Mouse (Mus musculus) 3T3-L1 (cell line): ENCODE results near the gene St6galnac6.
A peak's percentile ranks its signal among the peaks of the same experiment; 100 is the strongest.

Experiments used
- DNase-seq: peaks from one replicate; pipeline ENCODE4 v3.0.0-alpha.2; 2015; ENCODE audit warnings: low read depth, low spot score

St6galnac6 gene

DNA sequence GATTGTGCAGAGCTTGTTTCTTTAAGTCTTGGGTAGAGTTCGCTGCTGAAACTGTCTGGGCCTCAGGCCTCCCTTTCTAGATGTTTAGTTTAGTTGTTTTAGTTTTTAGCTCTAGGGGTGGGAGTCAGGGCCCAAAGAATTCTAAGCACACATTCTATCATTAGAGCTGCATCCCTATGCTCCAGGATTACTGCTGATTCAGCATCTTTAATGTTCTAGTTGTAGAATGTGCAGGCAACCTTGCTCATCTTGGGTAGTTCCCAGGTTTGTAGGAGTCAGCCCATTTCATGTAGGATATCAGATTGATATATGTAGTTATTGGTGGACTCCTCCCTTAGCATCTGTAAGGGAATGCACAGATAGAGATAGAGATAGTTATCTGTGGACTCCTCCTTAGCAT is 17.6 kb downstream of the St6galnac6 start:
- no peak for DNase-seq

DNA sequence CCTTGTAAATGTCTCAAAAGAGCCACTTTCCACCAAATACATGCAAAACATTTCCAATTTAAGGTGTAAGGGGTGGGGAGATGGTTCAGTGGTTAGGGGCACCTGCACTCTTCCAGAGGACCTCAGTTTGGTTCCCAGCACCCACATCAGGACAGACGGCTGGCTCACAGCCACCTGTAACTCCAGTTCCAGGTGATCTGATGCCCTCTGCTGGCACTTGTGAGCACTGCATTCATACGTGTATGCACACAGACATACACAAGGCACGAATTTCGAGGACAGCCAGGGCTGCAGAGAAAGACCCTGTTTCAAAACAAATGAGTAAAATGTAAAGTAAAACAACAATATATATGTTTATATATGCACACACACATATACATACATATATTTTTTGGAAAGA is 18.1 kb downstream of the St6galnac6 start:
- DNase-seq: peak; percentile 51

DNA sequence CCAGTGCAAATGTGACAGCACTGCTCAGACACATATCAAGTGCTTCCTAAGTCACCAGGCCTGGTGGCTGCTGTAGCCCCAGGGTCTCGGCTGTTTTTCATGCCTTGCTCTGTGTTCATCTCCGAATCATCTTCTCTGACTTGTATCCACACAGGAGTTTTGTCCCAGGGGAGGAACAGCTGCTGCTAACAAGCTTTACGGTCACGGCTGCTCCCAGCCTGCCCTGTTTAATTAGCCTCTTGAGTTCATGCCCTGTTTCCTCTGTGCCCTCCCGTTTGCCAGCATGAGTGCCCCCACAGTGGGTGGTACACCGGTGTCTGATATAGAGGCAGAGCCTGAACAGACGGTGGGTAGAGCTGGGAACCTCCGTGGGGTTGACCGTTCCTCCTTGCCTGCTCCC is 18.5 kb downstream of the St6galnac6 start:
- no peak for DNase-seq

DNA sequence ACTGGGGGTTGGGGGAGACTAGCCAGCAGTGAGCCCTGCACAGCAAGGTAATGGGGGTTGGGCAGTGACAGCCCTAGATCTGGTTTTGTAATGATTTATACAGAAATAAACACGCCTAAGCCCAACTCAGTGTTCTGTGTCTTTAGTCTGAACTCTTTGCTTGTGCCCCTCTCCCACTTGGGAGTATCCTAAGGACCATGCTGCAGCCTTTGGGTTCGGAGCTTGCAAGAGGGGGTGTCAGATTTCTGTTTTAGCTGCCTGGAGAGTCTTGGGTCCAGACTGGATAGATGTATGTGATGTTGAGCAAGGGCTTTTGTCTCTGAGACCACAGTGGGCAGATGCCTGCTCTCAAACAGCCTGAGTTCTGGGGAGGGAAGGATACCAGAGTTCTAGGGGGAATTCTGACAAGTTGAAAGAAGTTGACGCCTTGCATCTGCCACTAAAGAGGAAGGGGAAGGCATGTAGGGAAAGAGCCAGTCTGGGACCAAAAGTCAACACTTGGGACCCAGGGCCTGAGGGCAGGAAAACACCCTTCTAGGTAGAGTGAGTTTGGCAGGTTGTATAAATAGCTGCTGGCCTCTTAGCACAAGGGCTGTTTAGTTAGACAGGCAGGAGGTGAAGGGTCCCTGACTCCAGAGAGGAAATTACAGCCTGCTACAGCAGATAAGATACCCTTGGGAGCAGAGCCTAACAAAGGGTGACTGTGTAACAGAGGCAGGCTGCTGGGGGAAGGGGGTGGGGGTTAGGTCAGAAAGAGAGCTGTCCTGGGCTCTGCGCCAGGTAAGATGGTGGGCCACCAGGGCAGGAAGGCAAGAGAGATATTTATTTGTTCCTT is 21.4 kb downstream of the St6galnac6 start:
- peak; percentile 78 for DNase-seq

DNA sequence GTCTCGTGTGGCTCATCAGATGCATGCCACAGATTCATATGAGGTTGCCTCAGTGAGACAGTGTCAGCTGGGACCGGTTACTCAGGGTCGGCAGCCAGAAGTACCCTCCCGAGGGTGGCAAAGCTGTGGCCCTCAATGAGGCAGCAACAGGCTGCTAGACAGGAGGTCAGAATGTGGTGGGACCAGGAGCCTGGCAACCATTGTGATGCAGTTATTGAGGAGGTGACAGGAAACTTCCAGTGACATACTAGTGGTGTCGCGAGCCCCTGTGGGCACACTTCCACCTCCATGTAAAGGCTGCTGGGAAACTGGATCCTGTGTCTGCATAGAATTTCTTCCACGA is 22.0 kb downstream of the St6galnac6 start, which contains the start of gene Ak1:
TSS of gene Ak1 (plus strand) at position 242 of the 343 bp plus-strand sequence.
- no peak for DNase-seq

DNA sequence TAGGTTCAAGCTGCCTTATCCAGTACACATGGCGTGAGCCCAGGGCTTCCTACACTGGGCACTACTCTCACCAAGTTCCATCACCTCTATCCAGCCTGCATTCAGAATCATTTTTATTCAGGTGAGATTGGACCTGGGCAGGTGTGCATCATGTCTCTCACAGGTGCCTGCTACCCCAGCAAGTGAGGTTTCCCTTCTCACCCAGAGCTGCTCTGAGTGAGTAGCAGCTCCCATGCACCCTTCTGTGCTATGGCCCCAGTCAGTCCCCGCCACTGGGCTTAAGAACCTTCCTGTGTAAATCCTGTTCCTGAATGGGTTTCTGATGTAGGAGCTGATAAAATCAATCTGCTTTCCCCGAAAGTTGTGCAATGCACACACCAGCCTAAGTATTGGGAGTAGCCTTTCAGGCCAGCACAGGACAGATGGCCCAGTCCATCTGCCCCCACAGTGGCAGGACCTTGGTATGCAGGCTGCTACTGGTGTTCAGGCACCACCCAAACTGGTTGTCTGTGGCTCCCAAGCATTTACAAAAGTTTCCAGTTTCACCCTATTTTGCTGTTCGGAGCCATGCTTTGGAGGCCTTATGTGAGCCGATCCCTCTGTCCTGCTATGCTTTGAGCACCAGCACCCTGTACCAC is 24.7 kb downstream of the St6galnac6 start:
- DNase-seq: no peak

DNA sequence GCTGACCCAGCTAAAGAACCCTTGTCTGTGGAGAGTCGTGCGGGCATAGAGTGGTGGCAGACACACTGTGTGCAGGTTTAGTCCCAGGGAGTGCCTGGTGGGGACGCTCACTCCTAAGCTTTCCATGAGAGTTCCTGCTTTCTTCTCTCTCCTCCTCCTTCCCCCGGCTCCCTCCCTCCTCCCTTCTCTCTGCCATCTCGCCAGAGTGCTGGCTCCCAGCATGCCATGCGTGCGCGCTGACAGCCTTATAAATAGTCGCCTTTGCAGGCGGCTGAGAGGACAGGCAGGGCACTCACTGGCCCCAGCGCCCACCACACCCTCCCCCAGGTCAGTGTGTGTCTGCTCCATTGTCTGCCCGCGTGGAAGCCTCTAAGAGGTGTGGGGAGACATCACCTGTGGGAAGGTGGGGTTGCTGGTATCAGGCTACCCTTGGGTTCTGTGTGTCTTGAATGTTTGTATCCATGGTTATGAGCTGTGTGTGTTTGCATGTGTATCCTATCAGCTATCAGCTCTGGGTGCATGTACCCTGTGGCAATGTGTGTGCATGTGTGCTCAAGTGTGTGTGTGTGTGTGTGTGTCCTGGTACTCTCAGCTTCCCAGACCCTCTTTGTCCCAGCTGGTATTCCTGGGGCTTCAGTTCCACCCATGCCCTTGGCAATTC is 25.8 kb downstream of the St6galnac6 start:
- DNase-seq: no peak

DNA sequence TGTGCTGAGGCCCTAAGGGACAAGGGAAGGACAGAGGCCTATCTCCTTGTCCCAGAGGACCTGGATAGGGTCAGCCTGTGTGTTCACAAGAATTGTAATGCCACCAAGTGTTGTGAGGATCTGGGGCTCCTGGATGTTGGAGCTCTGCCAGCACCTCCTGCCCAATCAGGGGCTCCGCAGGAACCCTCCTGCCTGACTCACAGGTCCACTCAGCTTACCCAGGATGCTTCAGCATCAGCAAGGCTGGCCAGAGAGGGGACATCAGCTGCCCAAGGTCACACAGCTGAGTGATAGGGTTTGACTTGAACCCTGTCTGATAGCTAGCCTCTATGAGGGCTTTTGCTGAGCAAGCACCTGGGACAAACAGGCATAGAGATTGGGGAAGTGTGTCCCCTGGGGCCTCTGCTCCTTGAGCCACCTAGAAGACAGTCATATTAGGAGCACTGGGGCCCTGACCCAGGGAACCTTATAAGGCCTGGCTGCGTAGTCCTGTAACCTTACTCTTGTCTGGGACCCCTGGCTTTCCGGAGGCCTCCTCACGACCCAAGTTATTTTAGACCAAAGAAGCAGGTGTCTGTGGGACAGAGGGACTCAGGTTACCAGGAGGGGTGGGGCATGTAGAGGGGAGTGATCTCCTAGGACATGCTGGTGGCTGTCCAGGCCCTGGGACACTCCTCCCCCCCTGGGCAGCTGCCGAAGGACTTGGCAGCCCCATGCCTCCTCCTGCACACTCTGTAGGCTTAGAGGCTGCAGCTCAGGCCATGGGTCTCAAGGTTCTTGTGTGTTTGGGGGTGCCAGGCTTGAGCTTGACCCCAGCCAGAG is 26.6 kb downstream of the St6galnac6 start:
- no peak for DNase-seq

DNA sequence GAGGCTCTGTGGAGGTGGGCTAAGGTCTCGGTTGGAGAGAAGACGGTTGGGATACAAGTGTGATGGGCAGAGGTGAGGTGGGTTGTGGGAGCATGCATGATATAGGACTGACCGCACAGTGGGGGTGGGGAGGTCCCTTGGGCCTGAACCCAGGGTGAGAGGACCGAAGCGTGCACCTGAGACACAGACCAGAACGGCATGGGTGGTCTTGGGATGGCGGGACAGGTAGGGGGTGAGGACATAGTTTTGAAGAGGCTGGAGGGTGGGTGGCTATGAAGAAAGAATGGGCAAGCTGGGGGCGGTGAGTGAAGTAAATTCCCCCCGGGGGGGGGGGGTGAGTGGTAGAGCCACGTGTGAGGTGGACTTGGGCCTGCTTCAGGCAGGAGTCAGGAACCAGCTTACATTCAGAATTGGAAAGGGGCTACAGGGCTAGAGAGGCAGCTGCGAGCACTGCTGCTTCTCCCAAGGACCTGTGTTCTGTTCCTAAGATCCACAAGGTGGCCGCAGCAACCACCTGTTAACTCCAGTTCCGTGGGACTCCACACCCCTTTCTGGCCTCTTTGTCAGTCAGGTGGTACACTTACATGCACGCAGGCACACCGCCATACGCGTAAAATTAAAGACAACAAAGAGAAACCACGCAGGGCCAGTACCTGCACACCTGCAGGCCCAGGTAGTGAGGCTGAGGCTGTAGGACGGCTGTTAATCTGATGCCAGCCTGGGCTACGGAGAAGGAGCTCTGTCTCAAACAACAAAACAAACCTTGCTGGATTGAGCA is 27.9 kb downstream of the St6galnac6 start:
- no peak for DNase-seq

DNA sequence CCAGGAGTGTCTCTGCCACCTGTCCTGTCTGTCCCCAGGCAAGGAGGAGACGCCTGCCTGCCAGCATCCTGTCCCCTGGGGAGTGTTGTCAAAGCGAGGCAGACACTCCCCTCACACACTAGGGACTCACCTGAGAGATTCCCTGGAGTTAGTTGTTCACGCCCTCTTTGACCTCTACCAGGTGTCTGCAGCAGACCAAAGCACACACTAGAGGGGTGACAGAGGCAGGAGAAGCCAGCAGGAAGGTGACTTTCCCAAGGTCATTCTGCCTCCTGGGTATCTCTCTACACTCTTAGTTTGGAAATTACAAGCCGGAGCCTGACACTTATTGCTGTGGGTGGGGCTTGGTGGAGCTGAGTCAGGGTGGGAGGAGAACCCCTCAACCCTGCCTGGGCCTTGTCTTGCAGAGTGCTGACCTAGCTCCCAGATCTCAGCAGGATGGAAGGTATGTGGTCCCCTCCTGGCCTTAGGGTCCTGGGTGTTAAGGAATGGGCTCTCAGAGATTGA is 28.6 kb downstream of the St6galnac6 start:
- DNase-seq: peak; percentile 79

DNA sequence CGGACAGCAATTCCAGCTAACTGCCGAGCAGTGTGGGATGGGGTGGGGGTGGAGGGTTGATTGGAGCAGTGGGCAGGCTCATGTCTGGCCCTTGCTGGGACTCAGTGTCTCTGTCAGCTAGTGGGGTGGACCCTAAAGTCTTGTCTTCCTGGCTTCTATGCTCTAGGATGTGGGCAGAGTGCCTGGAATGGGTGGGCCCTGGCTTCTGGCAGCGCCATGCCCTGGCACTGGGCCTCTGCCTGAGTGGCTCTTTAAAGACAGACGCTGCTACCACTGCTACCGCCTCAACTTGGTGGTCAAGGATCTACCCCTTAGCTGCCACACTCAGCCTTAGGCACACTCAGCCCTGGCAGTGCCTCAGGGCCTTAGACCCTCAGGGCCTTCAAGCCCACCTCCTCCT is 29.2 kb downstream of the St6galnac6 start:
- DNase-seq: peak; percentile 92

DNA sequence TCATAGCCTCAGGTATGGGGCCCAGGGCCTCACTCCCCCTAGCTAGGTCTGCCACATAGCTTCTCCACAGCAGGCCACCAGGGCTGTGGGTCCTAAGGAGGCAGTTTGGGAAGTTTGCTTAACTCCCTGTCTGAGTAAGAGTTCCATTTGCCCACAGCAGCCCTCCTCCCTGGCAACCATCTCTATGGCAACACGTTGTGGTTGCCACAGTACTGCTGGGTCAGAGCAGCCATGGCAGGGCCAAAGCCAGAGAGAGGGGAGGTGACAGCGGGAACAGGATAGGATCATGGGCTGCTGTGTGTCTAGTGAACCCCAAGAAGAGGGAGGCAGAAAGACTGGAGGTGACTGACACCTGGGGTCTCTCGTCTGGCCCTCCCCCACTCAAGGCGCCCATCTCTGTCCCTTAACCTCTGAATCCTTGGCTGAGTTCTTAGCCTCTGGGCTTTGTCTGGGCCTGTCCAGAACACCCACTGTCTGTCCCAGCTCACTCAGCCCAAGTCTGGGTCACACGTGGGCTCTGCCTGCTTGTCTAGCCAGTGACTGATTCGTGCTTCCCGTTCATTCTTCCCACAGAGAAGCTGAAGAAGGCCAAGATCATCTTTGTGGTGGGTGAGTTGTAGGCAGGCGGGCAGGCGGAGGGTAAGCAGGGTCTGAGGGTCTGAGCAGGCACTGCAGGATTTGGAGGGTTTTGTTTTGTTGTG is 29.9 kb downstream of the St6galnac6 start:
- DNase-seq: peak; percentile 98

DNA sequence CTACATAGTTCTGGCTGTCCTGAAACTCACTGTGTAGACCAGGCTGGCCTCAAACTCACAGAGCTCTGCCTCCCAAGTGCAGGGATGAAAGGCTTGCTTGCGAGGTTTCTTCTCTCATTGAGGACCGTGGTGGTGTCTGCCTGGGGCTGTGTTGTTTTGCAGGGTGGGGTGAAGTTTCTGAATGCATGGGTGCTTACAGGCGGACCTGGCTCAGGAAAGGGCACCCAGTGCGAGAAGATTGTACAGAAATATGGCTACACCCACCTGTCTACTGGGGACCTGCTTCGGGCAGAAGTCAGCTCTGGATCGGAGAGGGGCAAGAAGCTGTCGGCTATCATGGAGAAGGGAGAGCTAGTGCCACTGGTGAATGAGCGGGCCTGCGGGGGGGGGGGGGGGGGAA is 30.5 kb downstream of the St6galnac6 start:
- DNase-seq: no peak

DNA sequence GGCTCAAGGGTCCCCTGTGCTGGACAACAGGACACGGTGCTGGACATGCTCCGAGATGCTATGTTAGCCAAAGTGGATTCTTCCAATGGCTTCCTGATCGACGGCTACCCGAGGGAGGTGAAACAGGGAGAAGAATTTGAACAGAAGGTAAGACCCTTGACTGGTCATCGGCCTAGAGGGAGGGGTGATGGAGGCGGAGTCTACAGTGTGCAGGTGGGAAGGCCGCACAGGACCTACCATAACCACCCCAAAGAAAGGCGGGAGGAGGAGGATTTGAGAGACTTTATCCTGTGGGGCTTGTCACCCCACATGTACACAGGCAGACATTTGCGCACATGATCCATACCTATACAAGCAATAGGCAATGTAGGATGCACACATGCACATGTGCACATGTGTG is 31.5 kb downstream of the St6galnac6 start:
- no peak for DNase-seq

DNA sequence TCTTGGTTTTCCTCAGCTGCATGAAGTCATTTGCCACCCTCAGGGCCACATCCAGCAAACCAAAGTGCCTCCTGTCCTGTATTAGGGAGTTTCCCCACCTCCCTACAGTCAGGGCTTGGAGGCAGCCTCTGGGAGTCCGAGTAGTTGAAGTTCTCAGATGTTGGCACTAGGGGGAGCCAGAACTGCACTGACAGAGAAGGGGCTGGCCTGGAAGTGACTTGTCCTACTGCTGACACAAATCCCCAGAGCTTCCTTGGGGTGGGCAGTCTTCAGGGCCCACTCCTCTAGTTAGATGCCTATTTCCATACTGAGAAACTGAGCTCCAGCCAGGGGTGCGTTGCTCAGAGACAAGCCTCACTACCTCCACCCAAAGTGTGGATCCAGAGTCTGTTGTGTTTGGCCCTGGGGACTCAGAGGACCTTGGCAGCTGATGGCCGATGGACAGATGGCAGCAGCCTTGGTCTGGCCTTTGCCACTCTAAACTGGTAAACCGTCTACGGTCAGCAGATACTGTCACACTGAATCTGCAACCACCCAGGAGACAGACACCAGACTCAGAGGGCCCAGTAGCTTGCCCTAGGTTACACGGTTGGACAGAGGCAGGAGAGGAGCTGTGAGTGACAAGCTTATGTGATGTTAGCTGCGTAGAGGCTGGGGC is 32.4 kb downstream of the St6galnac6 start:
- DNase-seq: peak; percentile 96

DNA sequence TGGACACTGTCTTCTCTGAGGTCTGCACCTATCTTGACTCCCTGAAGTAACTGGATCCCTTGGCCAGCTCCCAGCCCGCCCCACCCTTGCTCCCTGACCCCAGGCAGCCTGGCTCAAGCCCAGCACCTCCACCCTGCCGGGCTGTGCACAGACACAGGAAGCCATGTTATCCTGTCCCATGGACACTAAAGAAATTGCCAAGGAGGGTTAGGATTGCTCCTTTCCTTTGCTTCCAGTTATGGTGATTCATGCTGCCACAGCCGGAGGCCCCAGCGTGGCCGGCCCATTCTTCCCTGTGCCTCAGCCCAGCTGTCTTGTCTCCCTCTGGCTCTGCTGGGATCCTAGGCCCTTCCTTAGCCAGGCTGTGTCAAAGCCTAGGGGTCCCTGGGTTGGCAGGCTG is 34.2 kb downstream of the St6galnac6 start:
- peak; percentile 80 for DNase-seq

DNA sequence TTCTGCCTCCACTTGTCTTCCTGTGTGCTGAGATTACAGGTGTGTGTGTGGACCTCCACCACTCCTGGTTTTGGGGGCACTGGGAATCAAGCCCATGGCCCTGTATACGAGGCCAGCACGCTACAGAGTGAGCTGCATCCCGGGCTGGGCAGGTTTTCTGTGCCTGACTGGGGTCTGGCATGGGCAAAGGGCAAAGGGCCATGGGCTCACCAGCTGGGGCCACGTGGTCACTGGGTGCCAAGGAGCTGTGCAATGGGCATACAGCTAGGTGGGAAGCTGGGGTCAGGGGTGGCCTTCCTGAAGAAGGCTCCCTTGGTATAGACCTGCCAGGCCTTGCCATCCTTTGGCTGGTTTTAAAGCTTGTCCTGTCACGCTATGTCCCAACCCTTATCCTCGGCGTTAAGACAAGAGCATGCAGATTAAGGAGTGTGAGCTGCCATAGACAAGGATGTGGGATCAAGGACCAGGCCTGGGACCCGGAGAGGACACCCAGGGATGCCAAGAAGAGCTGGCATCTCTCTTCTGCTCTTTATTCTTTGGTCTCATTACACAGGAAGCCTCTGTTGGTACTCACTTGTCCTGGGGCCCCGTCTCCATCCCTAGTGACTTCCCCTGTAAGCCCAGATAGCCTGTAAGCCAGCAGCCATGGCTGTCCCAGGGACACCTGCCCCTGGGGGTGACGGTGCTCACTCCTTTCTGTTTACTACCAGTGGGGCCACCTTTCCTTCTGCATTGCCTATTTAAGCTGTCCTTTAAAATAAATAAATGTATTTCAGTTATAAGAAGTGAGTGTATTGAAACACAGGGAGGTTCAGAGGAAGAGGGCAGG is 35.0 kb downstream of the St6galnac6 start:
- no peak for DNase-seq

DNA sequence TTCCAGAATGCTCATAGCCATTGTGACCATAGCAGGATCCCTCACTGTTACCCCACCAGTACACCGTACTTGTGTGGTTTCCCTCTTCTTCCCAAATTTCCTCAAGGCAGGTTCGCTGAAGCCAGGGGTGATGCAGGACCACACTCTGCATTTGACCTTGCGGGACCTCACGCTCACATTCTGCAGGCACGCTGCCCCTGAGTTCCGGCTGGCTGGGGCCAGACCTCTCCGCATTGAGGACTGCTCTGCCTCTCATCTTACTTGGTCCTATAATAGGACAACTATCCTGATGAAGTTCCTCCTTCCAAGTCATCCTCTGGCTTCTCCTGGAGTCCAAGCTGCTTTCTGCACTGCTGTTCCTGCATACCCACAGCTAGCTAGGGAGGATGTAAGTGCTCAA is 37.1 kb downstream of the St6galnac6 start:
- no peak for DNase-seq

DNA sequence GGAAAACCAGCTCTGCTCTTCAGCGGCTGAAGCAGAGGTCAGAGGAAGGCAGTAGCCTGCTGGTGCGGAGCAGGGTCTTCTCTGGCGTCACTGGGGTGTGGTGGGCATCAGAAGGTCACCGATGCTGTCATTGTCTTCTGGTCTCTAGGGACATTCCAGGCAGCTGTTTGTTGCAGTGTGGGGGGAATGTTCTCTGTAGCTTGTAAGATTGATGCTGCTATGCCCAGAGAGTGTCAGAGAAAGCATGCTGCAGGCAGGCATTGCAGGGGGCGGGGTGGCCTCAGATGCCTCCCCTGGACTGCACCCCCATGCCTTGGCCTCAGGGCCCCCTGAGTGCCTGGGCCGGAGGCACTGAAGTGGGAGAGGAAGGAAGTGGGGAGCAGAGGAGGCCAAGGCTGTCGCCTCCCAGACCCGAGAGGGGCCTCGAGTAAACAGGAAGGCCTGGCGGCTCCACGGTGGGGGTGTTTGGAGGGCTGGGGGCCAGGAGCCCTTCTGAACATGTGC is 38.3 kb downstream of the St6galnac6 start:
- DNase-seq: no peak
